Mouse (Mus musculus) E14TG2a.4 (cell line): ENCODE measurements around the gene Gm10778.

Experiments
- CTCF ChIP-seq: conservative IDR thresholded peaks from 2 replicates; pipeline ENCODE4 v1.5.1; 2014; ENCODE audit warnings: low read length
- POU5F1 ChIP-seq: IDR thresholded peaks from 2 replicates; pipeline ENCODE4 v1.6.1; 2014; ENCODE audit warnings: low read length, borderline replicate concordance

DNA sequence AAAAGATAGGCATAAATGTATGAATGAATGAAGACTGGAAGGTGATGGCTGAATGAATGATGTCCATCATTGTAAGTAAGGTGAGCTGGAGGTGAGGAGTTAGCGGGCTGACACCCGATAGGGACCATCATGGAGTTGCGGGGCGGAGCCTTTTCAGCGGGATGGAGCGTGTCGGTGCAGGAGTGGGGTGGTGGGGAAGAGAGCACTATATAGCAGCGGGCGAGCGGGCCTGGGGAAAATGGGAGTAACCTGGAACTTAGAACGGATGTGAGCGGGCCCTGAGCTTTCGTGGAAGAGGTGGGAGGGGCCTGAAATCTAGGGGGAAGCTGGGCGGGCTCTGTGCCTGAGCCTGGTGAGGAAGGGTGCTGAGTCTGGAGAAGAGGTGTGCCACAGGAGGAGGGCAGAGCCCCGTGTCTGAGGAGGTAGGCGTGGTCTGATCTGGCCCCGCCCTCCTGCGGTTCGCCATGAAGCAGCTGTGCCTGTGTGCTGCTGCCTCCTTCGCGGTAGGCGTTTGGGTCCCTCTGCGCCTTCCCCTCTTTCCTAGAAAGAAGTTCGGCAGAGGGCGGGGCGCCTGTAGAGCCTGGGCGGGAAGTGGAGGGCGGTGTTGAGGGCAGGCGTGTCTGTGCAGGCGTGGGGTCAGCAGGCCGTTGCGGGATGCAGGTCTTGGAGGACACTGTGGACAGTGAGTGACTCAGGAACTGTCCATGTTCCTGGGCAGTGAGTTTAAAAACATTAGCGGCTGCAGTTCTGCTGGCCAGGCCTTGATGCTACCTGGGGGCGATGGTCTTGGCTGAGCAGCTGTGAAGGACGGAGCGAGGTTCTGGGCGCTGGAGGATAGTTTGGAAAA, 15.4 kb upstream of the Gm10778 start:
- no peak for TF ChIP-seq CTCF
- no peak for TF ChIP-seq POU5F1
